Mouse (Mus musculus): ENCODE results near the gene Slc23a2.

The Slc23a2 gene

GRCm38 (mm10) chr2:132028894-132029605 is 115.9 kb downstream of the Slc23a2 start:
- in situ Hi-C loops (cut with MboI; ENCODE audit: unreplicated experiment in 2 of 2) = loop anchor here (5.0 kb wide), 2 partner anchors 37 to 42 kb away; no protein-coding TSS in a partner anchor

- in situ Hi-C loops (cut with MboI; ENCODE audit: unreplicated experiment in 2 of 2) = loop anchor here (5.0 kb wide), 2 partner anchors 36 to 41 kb away; no protein-coding TSS in a partner anchor
Observed at GRCm38 (mm10) chr2:132028107-132028506, 116.8 kb downstream of the Slc23a2 start.

GRCm38 (mm10) chr2:132027366-132027765 is 117.5 kb downstream of the Slc23a2 start:
- in situ Hi-C loops (cut with MboI; ENCODE audit: unreplicated experiment in 2 of 2) = loop anchor here (5.0 kb wide), 2 partner anchors 35 to 40 kb away; no protein-coding TSS in a partner anchor

GRCm38 (mm10) chr2:132024028-132024427 is 120.9 kb downstream of the Slc23a2 start:
- in situ Hi-C loops (cut with MboI; ENCODE audit: unreplicated experiment in 2 of 2) = no loop called here

GRCm38 (mm10) chr2:132022621-132023020 is 122.3 kb downstream of the Slc23a2 start:
- in situ Hi-C loops (cut with MboI; ENCODE audit: unreplicated experiment in 2 of 2) = no loop called here

GRCm38 (mm10) chr2:132021616-132022015 is 123.3 kb downstream of the Slc23a2 start:
- in situ Hi-C loops (cut with MboI; ENCODE audit: unreplicated experiment in 2 of 2) = no loop called here

- in situ Hi-C loops (cut with MboI; ENCODE audit: unreplicated experiment in 2 of 2) = no loop called here
Observed at GRCm38 (mm10) chr2:132020991-132021541, 123.8 kb downstream of the Slc23a2 start.

GRCm38 (mm10) chr2:132020420-132020819 is 124.5 kb downstream of the Slc23a2 start:
- in situ Hi-C loops (cut with MboI; ENCODE audit: unreplicated experiment in 2 of 2) = no loop called here

GRCm38 (mm10) chr2:132019372-132019811 is 125.5 kb downstream of the Slc23a2 start:
- in situ Hi-C loops (cut with MboI; ENCODE audit: unreplicated experiment in 2 of 2) = no loop called here

DNA sequence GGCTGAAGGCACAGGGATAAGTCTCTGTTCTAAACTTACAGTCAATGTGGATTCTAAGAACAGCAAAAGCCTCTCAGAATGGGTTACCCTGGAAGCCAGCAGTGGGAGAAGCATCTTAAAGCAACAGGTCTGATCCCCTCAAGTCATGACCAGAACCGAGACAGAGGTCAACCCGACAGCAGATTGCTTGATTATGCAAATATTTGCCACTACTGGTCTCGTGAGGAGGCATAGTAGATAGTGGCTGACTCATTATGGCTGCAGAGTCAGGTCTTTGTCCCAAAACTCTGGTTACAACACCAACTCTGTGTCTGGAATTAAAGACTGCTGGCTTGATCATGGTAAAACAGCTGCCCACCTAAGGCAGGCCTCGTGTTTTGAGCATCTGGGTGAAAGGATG is 126.8 kb downstream of the Slc23a2 start:
- in situ Hi-C loops (cut with MboI; ENCODE audit: unreplicated experiment in 2 of 2) = no loop called here

DNA sequence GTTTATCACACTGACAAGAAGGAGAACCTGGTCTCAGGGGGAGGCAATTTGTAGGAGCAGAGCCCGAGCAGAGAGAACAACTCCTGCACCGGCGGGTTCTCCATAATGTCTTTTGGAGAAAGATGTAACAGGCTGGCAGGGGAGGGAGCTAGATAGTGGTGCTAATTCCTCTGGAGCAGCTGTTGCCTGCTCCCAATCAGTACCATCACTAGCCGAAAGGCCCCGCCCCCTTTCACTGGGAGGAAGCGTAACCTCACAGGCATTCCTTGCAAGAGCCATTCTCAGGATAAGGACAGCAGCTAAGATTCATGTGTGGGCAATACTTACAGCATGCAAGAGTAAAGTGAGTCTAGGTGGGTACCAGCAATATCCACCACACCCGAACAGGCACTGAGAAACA is 127.3 kb downstream of the Slc23a2 start:
- in situ Hi-C loops (cut with MboI; ENCODE audit: unreplicated experiment in 2 of 2) = no loop called here

DNA sequence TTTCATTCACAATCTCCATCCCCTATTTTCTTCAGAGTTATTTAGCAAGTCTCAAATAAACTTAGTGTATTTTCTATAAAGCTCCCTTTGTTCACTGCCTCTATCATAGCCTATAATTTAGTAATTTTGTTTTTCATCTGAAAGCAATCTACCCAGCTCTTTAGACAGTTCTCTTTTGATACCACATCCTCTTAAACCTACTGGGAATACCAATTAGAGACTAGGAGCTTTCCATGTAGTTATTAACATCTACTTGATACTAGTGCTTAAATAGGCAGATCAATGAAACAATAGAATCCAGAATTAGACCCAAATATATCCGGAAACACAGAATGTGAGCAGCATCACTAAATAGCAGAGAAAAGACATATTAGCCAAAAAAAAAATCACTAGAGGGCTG is 128.9 kb downstream of the Slc23a2 start:
- in situ Hi-C loops (cut with MboI; ENCODE audit: unreplicated experiment in 2 of 2) = no loop called here

- in situ Hi-C loops (cut with MboI; ENCODE audit: unreplicated experiment in 2 of 2) = no loop called here
Observed at GRCm38 (mm10) chr2:132013152-132013551, 131.8 kb downstream of the Slc23a2 start.

DNA sequence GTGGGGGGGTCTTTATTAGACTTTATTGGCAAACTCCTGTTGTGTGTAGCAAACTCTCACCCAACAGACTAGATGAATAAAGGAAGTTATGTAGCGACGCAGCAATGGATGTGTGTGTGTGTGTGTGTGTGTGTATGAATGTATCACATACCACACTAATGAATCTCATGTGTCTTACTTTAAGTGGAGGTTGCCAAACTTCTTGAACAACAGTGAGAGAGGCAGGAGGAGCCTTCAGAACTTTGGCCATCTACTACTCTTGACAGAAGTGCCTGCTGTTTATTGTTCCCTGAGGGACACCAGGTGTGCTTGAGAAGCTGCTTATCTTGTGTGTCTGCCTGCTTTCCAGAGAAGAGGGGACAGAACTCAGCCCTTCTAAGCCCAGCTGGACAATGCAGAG is 134.1 kb downstream of the Slc23a2 start:
- in situ Hi-C loops (cut with MboI; ENCODE audit: unreplicated experiment in 2 of 2) = no loop called here

GRCm38 (mm10) chr2:132008186-132008585 is 136.7 kb downstream of the Slc23a2 start:
- in situ Hi-C loops (cut with MboI; ENCODE audit: unreplicated experiment in 2 of 2) = loop anchor here in 1 of 2 experiments (10.0 kb wide), 1 partner anchor 47 kb away; no protein-coding TSS in a partner anchor

GRCm38 (mm10) chr2:132007475-132007819 is 137.5 kb downstream of the Slc23a2 start:
- in situ Hi-C loops (cut with MboI; ENCODE audit: unreplicated experiment in 2 of 2) = loop anchor here in 1 of 2 experiments (10.0 kb wide), 1 partner anchor 47 kb away; no protein-coding TSS in a partner anchor

DNA sequence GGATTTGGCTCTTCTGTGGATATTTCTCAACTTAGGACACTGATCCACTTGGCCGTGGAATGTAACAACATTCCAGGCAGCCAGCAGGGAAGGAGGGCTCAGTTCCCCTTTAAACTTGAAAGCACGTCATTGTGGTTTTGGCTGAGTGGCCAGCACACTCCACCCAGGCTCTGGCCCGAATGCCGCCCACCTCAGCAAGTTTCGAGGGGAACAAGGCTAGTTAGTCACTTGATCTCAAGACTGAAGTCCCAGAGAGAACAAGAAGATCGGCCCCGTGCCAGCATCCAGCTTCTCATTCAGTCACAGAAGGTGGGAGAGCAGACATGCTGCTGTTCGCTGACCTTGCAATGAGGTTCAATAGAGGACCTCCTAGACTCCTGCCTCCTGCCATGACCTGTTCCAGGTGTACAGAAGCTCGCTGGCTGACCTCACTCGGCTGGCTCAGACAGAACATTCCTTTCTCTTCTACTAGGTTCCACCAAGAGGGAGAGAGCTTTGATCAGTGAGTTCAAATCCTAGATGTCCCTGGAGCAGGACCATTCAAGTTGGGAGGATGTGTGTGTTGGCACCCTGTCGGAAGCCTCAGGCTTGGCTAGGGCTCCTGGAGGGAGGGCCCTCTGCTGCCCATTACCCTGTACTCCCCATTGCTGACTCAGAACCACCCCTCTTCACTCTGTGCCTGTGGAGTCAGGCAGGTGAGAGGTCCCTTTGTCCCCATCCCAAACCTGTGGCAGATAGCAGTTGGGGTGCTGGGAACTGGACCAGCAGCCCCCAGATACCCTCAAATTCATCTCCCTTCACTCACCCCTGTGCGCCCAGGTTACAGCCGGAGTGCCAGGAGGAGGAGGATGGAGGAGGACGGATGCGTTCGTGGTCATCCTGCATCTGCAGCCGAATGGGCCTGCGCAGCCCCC is 138.1 kb downstream of the Slc23a2 start:
- in situ Hi-C loops (cut with MboI; ENCODE audit: unreplicated experiment in 2 of 2) = loop anchor here in 1 of 2 experiments (10.0 kb wide), 1 partner anchor 48 kb away; no protein-coding TSS in a partner anchor

GRCm38 (mm10) chr2:132005445-132005844 is 139.5 kb downstream of the Slc23a2 start:
- in situ Hi-C loops (cut with MboI; ENCODE audit: unreplicated experiment in 2 of 2) = loop anchor here in 1 of 2 experiments (10.0 kb wide), 1 partner anchor 49 kb away; no protein-coding TSS in a partner anchor

DNA sequence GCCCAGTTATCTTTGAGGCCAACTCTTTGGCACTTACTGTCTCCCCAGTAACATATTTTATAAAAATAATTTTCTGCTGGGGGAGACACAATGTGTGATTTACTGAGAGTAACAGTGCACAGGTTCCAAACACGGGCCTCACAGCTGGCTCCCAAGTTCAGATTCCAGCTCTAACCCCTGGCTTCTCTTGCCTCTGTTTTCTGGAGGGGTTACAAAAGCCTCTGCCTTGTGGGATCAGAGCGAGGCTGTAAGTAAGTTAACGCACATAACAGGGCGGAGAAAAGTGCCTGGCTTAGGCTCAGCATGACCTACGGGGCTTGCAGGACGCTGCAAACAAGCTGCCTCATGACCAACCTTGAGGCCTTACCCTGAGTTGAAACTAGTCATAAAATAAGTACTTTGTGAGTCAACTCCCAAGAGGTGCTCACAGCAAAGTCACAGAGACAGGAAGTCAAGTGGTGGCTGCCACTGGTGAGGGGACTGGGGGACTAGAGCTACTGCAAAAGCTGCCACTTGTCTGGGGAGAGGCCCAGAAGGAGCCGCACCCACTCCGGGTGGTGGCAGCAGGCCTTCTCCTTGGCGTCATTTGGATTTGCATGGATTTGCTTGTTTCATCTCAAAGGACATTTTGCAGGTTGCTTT is 140.3 kb downstream of the Slc23a2 start:
- in situ Hi-C loops (cut with MboI; ENCODE audit: unreplicated experiment in 2 of 2) = loop anchor here in 1 of 2 experiments (10.0 kb wide), 1 partner anchor 50 kb away; no protein-coding TSS in a partner anchor

- in situ Hi-C loops (cut with MboI; ENCODE audit: unreplicated experiment in 2 of 2) = loop anchor here in 1 of 2 experiments (10.0 kb wide), 1 partner anchor 51 kb away; no protein-coding TSS in a partner anchor
Observed at GRCm38 (mm10) chr2:132003916-132004315, 141.0 kb downstream of the Slc23a2 start.
